Mouse (Mus musculus) effector memory CD4-positive, alpha-beta T cell, adult 5 months (primary cell): ENCODE measurements around the gene Ly6g6e. TPM values are rescaled to one million over a fixed set of nuclear protein-coding genes. Genes with fewer than 3 reads are reported as not detected.

Experiments
- polyA plus RNA-seq: library from polyadenylated mRNA; unstranded; fragments of 100-300 nt; shearing (Covaris generic); gene quantifications from one replicate; pipeline ENCODE4 v1.2.1, GENCODE M21; 2017

Ly6g6e gene
- polyA plus RNA-seq, result not detected

GRCm38 (mm10) chr17:35076507-35077176 lies at the start of gene Ly6g6e:
Ly6g6e (plus strand) TSS chr17:35076902.

GRCm38 (mm10) chr17:35027277-35028068 lies 49.2 kb upstream of the Ly6g6e start, which contains the start of gene Sapcd1:
Sapcd1 (minus strand) TSS chr17:35028016.

GRCm38 (mm10) chr17:35046681-35047455 lies 29.8 kb upstream of the Ly6g6e start, which contains the start of gene Msh5:
Msh5 (minus strand) TSS chr17:35046745.

GRCm38 (mm10) chr17:35049561-35050016 lies 27.1 kb upstream of the Ly6g6e start, which contains the start of gene Clic1:
Clic1 (plus strand) TSS chr17:35049966.

GRCm38 (mm10) chr17:35058911-35059892 lies 17.5 kb upstream of the Ly6g6e start, which contains the start of gene Ddah2:
Ddah2 (plus strand) TSS chr17:35059035.

GRCm38 (mm10) chr17:35064951-35065947 lies 11.5 kb upstream of the Ly6g6e start, which contains the start of gene Ly6g6c:
Ly6g6c (plus strand) TSS chr17:35065388.

GRCm38 (mm10) chr17:35066084-35066483 lies 10.6 kb upstream of the Ly6g6e start, which contains the start of gene Mpig6b:
Mpig6b (minus strand) TSS chr17:35066184.

GRCm38 (mm10) chr17:35077786-35078233 lies 1.1 kb downstream of the Ly6g6e start, which contains the start of gene Ly6g6d:
Ly6g6d (minus strand) TSS chr17:35078065.

GRCm38 (mm10) chr17:35085208-35085865 lies 8.6 kb downstream of the Ly6g6e start, which contains the start of gene Ly6g6f:
Ly6g6f (minus strand) TSS chr17:35085610.

GRCm38 (mm10) chr17:35088825-35089644 lies 12.3 kb downstream of the Ly6g6e start, which contains the start of gene Abhd16a:
Abhd16a (plus strand) TSS chr17:35089263.

GRCm38 (mm10) chr17:35108097-35108496 lies 31.4 kb downstream of the Ly6g6e start, which contains the start of gene Ly6g5c:
Ly6g5c (plus strand) TSS chr17:35108279.

GRCm38 (mm10) chr17:35115046-35116019 lies 38.6 kb downstream of the Ly6g6e start, which contains the start of gene Ly6g5b:
Ly6g5b (minus strand) TSS chr17:35115428.

GRCm38 (mm10) chr17:35121143-35121799 lies 44.6 kb downstream of the Ly6g6e start, which contains the start of gene Gpank1:
Gpank1 (plus strand) TSS chr17:35121455.

GRCm38 (mm10) chr17:35121871-35122303 lies 45.2 kb downstream of the Ly6g6e start, which contains the start of gene Csnk2b:
Csnk2b (minus strand) TSS chr17:35122053.

GRCm38 (mm10) chr17:35126206-35126611 lies 49.5 kb downstream of the Ly6g6e start, which contains the start of gene D17H6S53E:
D17H6S53E (plus strand) TSS chr17:35126373.

